26 mouse cellular contexts compared by ENCODE assay signal in genomic region chr10:23488996-23489395, GRCm38 (mm10).
DNase-seq lines count a peak whose midpoint lies in the region; ATAC-seq lines count a peak whose summit lies in the region.
"Had no signal": no experiment of that assay in that cellular context is flagged by ENCODE, and none has a peak within 500 bp of the region (broad histone marks: within the 10 kb centered on the region; RNA-seq: fewer than 3 reads in every experiment).

No protein-coding gene starts in this region.

- H3K36me3 ChIP-seq in midbrain, embryonic 14.5 days (ENCODE audit: control insufficient read depth, insufficient read depth, low read length), result no peaks in the 10 kb centered on the region
- H3K36me3 ChIP-seq in midbrain, embryonic 13.5 days, result no peaks in the 10 kb centered on the region
- H3K36me3 ChIP-seq: heart, embryonic 10.5 days; limb, embryonic 13.5 days; liver, embryonic 13.5 days; stomach, embryonic 15.5 days had no signal

- no peaks in the 10 kb centered on the region for H3K9me3 ChIP-seq in midbrain, embryonic 14.5 days (ENCODE audit: control insufficient read depth, low read length)
- H3K9me3 ChIP-seq in midbrain, embryonic 13.5 days, result no peaks in the 10 kb centered on the region
- H3K9me3 ChIP-seq: forebrain, embryonic 13.5 days; heart, embryonic 10.5 days; limb, embryonic 13.5 days; liver, embryonic 13.5 days; stomach, embryonic 15.5 days had no signal

- peak; percentile 11 for DNase-seq in embryo, embryonic 11 days
- DNase-seq in embryo, embryonic 9.5 days (ENCODE audit: extremely low spot score), result no peak
- DNase-seq in midbrain, embryonic 14.5 days, result peak; percentile 4
- peak; percentile 49 for DNase-seq in fibroblast of lung, adult 2 months (ENCODE audit: low read depth)
- DNase-seq in yolk sac, embryonic 10.5 days (ENCODE audit: low spot score), result no peak
- no peak for DNase-seq in kidney, postnatal 25 days
- DNase-seq in right cerebral cortex, postnatal 36 days (ENCODE audit: low spot score in 2 of 2), result no peak
- DNase-seq: adrenal gland, postnatal 25 days; cerebellum, adult 9-11 months; heart, postnatal 4 days; kidney, adult 11 months; liver, embryonic 13.5 days; lung, adult 2 months; lung, postnatal 4 days; right cerebral cortex, adult 18-20 months; thymus, adult 18-20 months; thymus, postnatal 36 days had no signal

- H3K9ac ChIP-seq in midbrain, embryonic 14.5 days (replicated peaks; ENCODE audit: low read length), result no peak overlapping the region
- no peak overlapping the region for H3K9ac ChIP-seq in midbrain, embryonic 13.5 days (replicated peaks)
- H3K9ac ChIP-seq: forebrain, embryonic 13.5 days; limb, embryonic 13.5 days; liver, embryonic 13.5 days; stomach, embryonic 15.5 days had no signal

- no peak overlapping the region for H3K4me3 ChIP-seq in midbrain, embryonic 14.5 days (replicated peaks; ENCODE audit: low read depth, low read length)
- H3K4me3 ChIP-seq in midbrain, embryonic 13.5 days (replicated peaks), result no peak overlapping the region
- H3K4me3 ChIP-seq: erythroblast, embryonic 14.5 days; forebrain, embryonic 13.5 days; gastrocnemius, adult 2 months; heart, embryonic 10.5 days; limb, embryonic 13.5 days; liver, embryonic 13.5 days; stomach, embryonic 15.5 days had no signal

- H3K4me2 ChIP-seq in midbrain, embryonic 14.5 days (ENCODE audit: low read length), result no peak overlapping the region
- no peak overlapping the region for H3K4me2 ChIP-seq in midbrain, embryonic 13.5 days (replicated peaks)
- H3K4me2 ChIP-seq: forebrain, embryonic 13.5 days; limb, embryonic 13.5 days; liver, embryonic 13.5 days; stomach, embryonic 15.5 days had no signal

- WGBS in midbrain, embryonic 14.5 days, result 85% methylated on average over 3 of the region's 3 CpGs
- 87% methylated on average over 3 of the region's 3 CpGs for WGBS in midbrain, embryonic 13.5 days

- H3K4me1 ChIP-seq in midbrain, embryonic 14.5 days (ENCODE audit: control insufficient read depth, insufficient read depth, low read length), result no peaks in the 10 kb centered on the region
- H3K4me1 ChIP-seq in midbrain, embryonic 13.5 days (replicated peaks), result no peaks in the 10 kb centered on the region
- H3K4me1 ChIP-seq: forebrain, embryonic 13.5 days; liver, embryonic 13.5 days; stomach, embryonic 15.5 days had no signal

- ATAC-seq in midbrain, embryonic 14.5 days (ENCODE audit: low FRiP score, low TSS enrichment), result no peak
- no peak for ATAC-seq in midbrain, embryonic 13.5 days
- ATAC-seq: forebrain, embryonic 13.5 days; hindbrain, embryonic 16.5 days had no signal

- no peak overlapping the region for H3K27ac ChIP-seq in midbrain, embryonic 14.5 days (replicated peaks; ENCODE audit: low read depth, low read length)
- no peak overlapping the region for H3K27ac ChIP-seq in midbrain, embryonic 13.5 days
- H3K27ac ChIP-seq: forebrain, embryonic 13.5 days; gastrocnemius, adult 2 months; heart, embryonic 10.5 days; kidney, postnatal 0 days; limb, embryonic 13.5 days; liver, embryonic 13.5 days; stomach, embryonic 15.5 days had no signal

- no peaks in the 10 kb centered on the region for H3K27me3 ChIP-seq in midbrain, embryonic 14.5 days (ENCODE audit: control insufficient read depth, insufficient read depth, low read length)
- no peaks in the 10 kb centered on the region for H3K27me3 ChIP-seq in midbrain, embryonic 13.5 days
- H3K27me3 ChIP-seq: forebrain, embryonic 13.5 days; limb, embryonic 13.5 days; liver, embryonic 13.5 days; stomach, embryonic 15.5 days had no signal

Comparison
In these comparisons a context has a peak if more than half of its experiments do, and no peak if none do; other contexts are left out.
1. DNase-seq: peak in embryo, embryonic 11 days (single experiment), midbrain, embryonic 14.5 days (single experiment) and fibroblast of lung, adult 2 months (single experiment); none in embryo, embryonic 9.5 days (single experiment), yolk sac, embryonic 10.5 days (single experiment), kidney, postnatal 25 days (0 of 2) and right cerebral cortex, postnatal 36 days (0 of 2).